Mouse (Mus musculus) neural tube, embryonic 13.5 days (tissue): ENCODE measurements around the gene Slc9a3r2. TPM values are rescaled to one million over a fixed set of nuclear protein-coding genes. Genes with fewer than 3 reads are reported as not detected.

Experiments
- ATAC-seq: fragments of 200-750 bp; cut with Nextera tagmentation; 2 replicates; pipeline ENCODE4 v1.8.0; 2017; ENCODE audit warnings: low read depth, mild to moderate bottlenecking, moderate TSS enrichment, moderate library complexity
- H3K27ac ChIP-seq: fragments of 300-500 bp; sonication (generic); replicated peaks from 2 replicates; pipeline ENCODE4 v1.5.1; 2015; ENCODE audit warnings: moderate library complexity, mild to moderate bottlenecking, inconsistent platforms
- H3K27me3 ChIP-seq: fragments of 300-500 bp; sonication (generic); 2 replicates; pipeline ENCODE4 v1.6.1; 2015; ENCODE audit warnings: mild to moderate bottlenecking, inconsistent platforms
- H3K36me3 ChIP-seq: fragments of 300-500 bp; sonication (generic); 2 replicates; pipeline ENCODE4 v1.6.1; 2015; ENCODE audit warnings: mild to moderate bottlenecking, inconsistent platforms
- H3K4me1 ChIP-seq: fragments of 300-500 bp; sonication (generic); replicated peaks from 2 replicates; pipeline ENCODE4 v1.6.1; 2015; ENCODE audit warnings: inconsistent platforms
- H3K4me2 ChIP-seq: fragments of 300-500 bp; sonication (generic); 2 replicates; pipeline ENCODE4 v1.6.1; 2015; ENCODE audit warnings: inconsistent platforms, mild to moderate bottlenecking, moderate library complexity
- H3K4me3 ChIP-seq: fragments of 300-500 bp; sonication (generic); 2 replicates; pipeline ENCODE4 v1.5.1; 2015; ENCODE audit warnings: mild to moderate bottlenecking, inconsistent platforms
- H3K9ac ChIP-seq: fragments of 300-500 bp; sonication (generic); 2 replicates; pipeline ENCODE4 v1.6.1; 2015; ENCODE audit warnings: moderate library complexity, mild to moderate bottlenecking, inconsistent platforms
- H3K9me3 ChIP-seq: fragments of 300-500 bp; sonication (generic); 2 replicates; pipeline ENCODE4 v1.6.1; 2016; ENCODE audit warnings: inconsistent platforms
- WGBS: fragments of 180-500 bp; shearing (Covaris S2); methylation state at CpG from one replicate; pipeline ENCODE4 v1.1.7; 2015; 5-methylcytosine and 5-hydroxymethylcytosine counted together
- polyA plus RNA-seq: library from polyadenylated mRNA; unstranded; fragments of >200 nt; fragmentation: Nextera tagmentation; extraction: Ambion mirVana; gene quantifications from 2 replicates; pipeline ENCODE4 v1.2.1, GENCODE M21; 2015

Slc9a3r2 gene
- 35.4 and 42.6 TPM in 2 replicates for polyA plus RNA-seq

GRCm38 (mm10) chr17:24650070-24650616, at the start of gene Slc9a3r2:
Gene Slc9a3r2, minus strand, starts transcription at chr17:24650327.
- Histone ChIP-seq H3K27ac (peak within 1 kb of the TSS; percentile 59), H3K27me3 (peaks cover 37% of the 10 kb centered on the region)

GRCm38 (mm10) chr17:24699473-24699872, 49.3 kb upstream of the Slc9a3r2 start:
- H3K27me3 ChIP-seq = no peaks in the 10 kb centered on the region
- H3K27ac ChIP-seq = no peak overlapping the region
- H3K4me3 ChIP-seq = no peak overlapping the region
- no peak overlapping the region for H3K4me2 ChIP-seq
- peaks cover 48% of the 10 kb centered on the region for H3K36me3 ChIP-seq
- H3K4me1 ChIP-seq = peaks cover 32% of the 10 kb centered on the region
- no peak for ATAC-seq
- 85% methylated on average over 2 of the region's 2 CpGs for WGBS
- no peak overlapping the region for H3K9ac ChIP-seq
- no peaks in the 10 kb centered on the region for H3K9me3 ChIP-seq

More at GRCm38 (mm10) chr17:24650070-24650616, at the start of gene Slc9a3r2:
- H3K36me3 ChIP-seq = no peaks in the 10 kb centered on the region
- peaks cover 26% of the 10 kb centered on the region for H3K4me1 ChIP-seq
- 1% methylated on average over 31 of the region's 41 CpGs for WGBS
- peak within 1 kb of the TSS; percentile 89 for H3K9ac ChIP-seq
- peak within 1 kb of the TSS; percentile 69 for H3K4me3 ChIP-seq
- peak within 1 kb of the TSS; percentile 94 for H3K4me2 ChIP-seq
- peak; percentile 46; the same call in 1 of the 2 replicates for ATAC-seq
- no peaks in the 10 kb centered on the region for H3K9me3 ChIP-seq

- H3K4me2 ChIP-seq = no peak overlapping the region
- ATAC-seq = no peak
- peaks cover 41% of the 10 kb centered on the region for H3K36me3 ChIP-seq
- H3K27me3 ChIP-seq = no peaks in the 10 kb centered on the region
- peaks cover 36% of the 10 kb centered on the region for H3K4me1 ChIP-seq
- no peak overlapping the region for H3K9ac ChIP-seq
- no peak overlapping the region for H3K4me3 ChIP-seq
- no peaks in the 10 kb centered on the region for H3K9me3 ChIP-seq
- H3K27ac ChIP-seq = no peak overlapping the region
- WGBS = 69% methylated on average over 9 of the region's 9 CpGs
Observed at GRCm38 (mm10) chr17:24698715-24699114, 48.6 kb upstream of the Slc9a3r2 start.

GRCm38 (mm10) chr17:24697985-24698384, 47.9 kb upstream of the Slc9a3r2 start:
- peaks cover 36% of the 10 kb centered on the region for H3K4me1 ChIP-seq
- no peak overlapping the region for H3K9ac ChIP-seq
- no peak overlapping the region for H3K4me3 ChIP-seq
- H3K36me3 ChIP-seq = peaks cover 42% of the 10 kb centered on the region
- ATAC-seq = no peak
- no peak overlapping the region for H3K4me2 ChIP-seq
- no peak overlapping the region for H3K27ac ChIP-seq
- H3K9me3 ChIP-seq = no peaks in the 10 kb centered on the region
- H3K27me3 ChIP-seq = no peaks in the 10 kb centered on the region
- WGBS = 17% methylated on average over 5 of the region's 5 CpGs

GRCm38 (mm10) chr17:24696011-24696697, 46.0 kb upstream of the Slc9a3r2 start, which contains the start of the genes Gfer and Noxo1:
Gene Gfer, minus strand, starts transcription at chr17:24696156.
Gene Noxo1, plus strand, starts transcription at chr17:24696234.
- WGBS = under 1% methylated on average over 61 of the region's 76 CpGs
- H3K4me3 ChIP-seq = peak within 1 kb of the TSS; percentile 77
- peak; percentile 95 for ATAC-seq
- H3K9ac ChIP-seq = peak within 1 kb of the TSS; percentile 86
- peaks cover 36% of the 10 kb centered on the region for H3K4me1 ChIP-seq
- H3K36me3 ChIP-seq = peaks cover 35% of the 10 kb centered on the region
- no peaks in the 10 kb centered on the region for H3K9me3 ChIP-seq
- peaks cover 9% of the 10 kb centered on the region for H3K27me3 ChIP-seq
- peak within 1 kb of the TSS; percentile 79 for H3K4me2 ChIP-seq
- H3K27ac ChIP-seq = peak within 1 kb of the TSS; percentile 90

GRCm38 (mm10) chr17:24695326-24696010, 45.3 kb upstream of the Slc9a3r2 start:
- WGBS = 6% methylated on average over 45 of the region's 51 CpGs
- Histone ChIP-seq H3K27ac (peak overlapping the region; percentile 90), H3K4me2 (peak overlapping the region; percentile 79), H3K9ac (peak overlapping the region; percentile 86), H3K4me3 (peak overlapping the region; percentile 77), H3K9me3 (no peaks in the 10 kb centered on the region), H3K36me3 (peaks cover 28% of the 10 kb centered on the region), H3K27me3 (peaks cover 16% of the 10 kb centered on the region), H3K4me1 (peaks cover 42% of the 10 kb centered on the region)
- peak; percentile 41 for ATAC-seq

GRCm38 (mm10) chr17:24692385-24692784, 42.3 kb upstream of the Slc9a3r2 start:
- 74% methylated on average over 5 of the region's 5 CpGs for WGBS
- Histone ChIP-seq H3K27me3 (peaks cover 39% of the 10 kb centered on the region), H3K9me3 (no peaks in the 10 kb centered on the region), H3K4me1 (peaks cover 55% of the 10 kb centered on the region), H3K4me2 (no peak overlapping the region), H3K27ac (no peak overlapping the region), H3K9ac (no peak overlapping the region), H3K4me3 (no peak overlapping the region), H3K36me3 (peaks cover 16% of the 10 kb centered on the region)
- no peak for ATAC-seq

- H3K4me1 ChIP-seq = peaks cover 44% of the 10 kb centered on the region
- peak within 1 kb of the TSS; percentile 64 for H3K4me2 ChIP-seq
- H3K9me3 ChIP-seq = no peaks in the 10 kb centered on the region
- under 1% methylated on average over 51 of the region's 55 CpGs for WGBS
- peak; percentile 74 for ATAC-seq
- peak within 1 kb of the TSS; percentile 88 for H3K9ac ChIP-seq
- H3K27me3 ChIP-seq = peaks cover 43% of the 10 kb centered on the region
- H3K36me3 ChIP-seq = peaks cover 16% of the 10 kb centered on the region
- H3K4me3 ChIP-seq = peak within 1 kb of the TSS; percentile 60
- H3K27ac ChIP-seq = peak within 1 kb of the TSS; percentile 90
Observed at GRCm38 (mm10) chr17:24689251-24690081, 39.3 kb upstream of the Slc9a3r2 start, which contains the start of gene Syngr3. Gene Syngr3, minus strand, starts transcription at chr17:24689955.

GRCm38 (mm10) chr17:24687599-24687998, 37.5 kb upstream of the Slc9a3r2 start:
- H3K27ac ChIP-seq = no peak overlapping the region
- peaks cover 43% of the 10 kb centered on the region for H3K27me3 ChIP-seq
- H3K9me3 ChIP-seq = no peaks in the 10 kb centered on the region
- H3K36me3 ChIP-seq = peaks cover 8% of the 10 kb centered on the region
- 19% methylated on average over 23 of the region's 23 CpGs for WGBS
- peaks cover 39% of the 10 kb centered on the region for H3K4me1 ChIP-seq
- H3K4me2 ChIP-seq = peak overlapping the region; percentile 64
- peak overlapping the region; percentile 60 for H3K4me3 ChIP-seq
- ATAC-seq = no peak
- peak overlapping the region; percentile 59 for H3K9ac ChIP-seq

- WGBS = 2% methylated on average over 24 of the region's 25 CpGs
Observed at GRCm38 (mm10) chr17:24687146-24687595, 37.0 kb upstream of the Slc9a3r2 start.

GRCm38 (mm10) chr17:24686514-24686913, 36.4 kb upstream of the Slc9a3r2 start:
- Histone ChIP-seq H3K4me3 (no peak overlapping the region), H3K9ac (no peak overlapping the region), H3K9me3 (no peaks in the 10 kb centered on the region), H3K4me2 (peak overlapping the region; percentile 31), H3K36me3 (peaks cover 11% of the 10 kb centered on the region), H3K27ac (no peak overlapping the region), H3K4me1 (peaks cover 39% of the 10 kb centered on the region), H3K27me3 (peaks cover 37% of the 10 kb centered on the region)
- ATAC-seq = no peak
- 26% methylated on average over 16 of the region's 16 CpGs for WGBS

More at GRCm38 (mm10) chr17:24687146-24687595, 37.0 kb upstream of the Slc9a3r2 start:
- Histone ChIP-seq H3K27ac (no peak overlapping the region), H3K27me3 (peaks cover 42% of the 10 kb centered on the region), H3K4me3 (peak overlapping the region; percentile 60), H3K9me3 (no peaks in the 10 kb centered on the region), H3K4me1 (peaks cover 39% of the 10 kb centered on the region), H3K36me3 (peaks cover 8% of the 10 kb centered on the region), H3K4me2 (peak overlapping the region; percentile 64), H3K9ac (peak overlapping the region; percentile 59)
- ATAC-seq = no peak
